Mouse (Mus musculus) T-helper 2 cell (primary cell): Measurements from ENCODE around the gene Large2.

Experiments used
- in situ Hi-C: fragments of 300-600 bp; cut with MboI, MseI; formaldehyde crosslinking; loops from one replicate; pipeline ENCODE4 v1.15.1; 2025; ENCODE audit warnings: high pct_unique_total_duplicates

Gene Large2

GRCm38 (mm10) chr2:92342418-92342817 is 32.3 kb downstream of the Large2 start:
- in situ Hi-C loops, result no loop called here

- in situ Hi-C loops, result loop anchor here (5.0 kb wide), 1 partner anchor 165 kb away; no protein-coding TSS in a partner anchor
Observed at GRCm38 (mm10) chr2:92331871-92332270, 42.8 kb downstream of the Large2 start.

GRCm38 (mm10) chr2:92331410-92331809 is 43.3 kb downstream of the Large2 start:
- in situ Hi-C loops, result loop anchor here (5.0 kb wide), 1 partner anchor 164 kb away; no protein-coding TSS in a partner anchor

GRCm38 (mm10) chr2:92330840-92331239 is 43.8 kb downstream of the Large2 start:
- in situ Hi-C loops, result loop anchor here (5.0 kb wide), 1 partner anchor 164 kb away; no protein-coding TSS in a partner anchor

GRCm38 (mm10) chr2:92328206-92328605 is 46.5 kb downstream of the Large2 start:
- in situ Hi-C loops, result no loop called here

- in situ Hi-C loops, result no loop called here
Observed at GRCm38 (mm10) chr2:92327601-92328000, 47.1 kb downstream of the Large2 start.

- in situ Hi-C loops, result no loop called here
Observed at GRCm38 (mm10) chr2:92326221-92326620, 48.4 kb downstream of the Large2 start.

GRCm38 (mm10) chr2:92325676-92326075 is 49.0 kb downstream of the Large2 start:
- in situ Hi-C loops, result no loop called here

GRCm38 (mm10) chr2:92322669-92323068 is 52.0 kb downstream of the Large2 start:
- in situ Hi-C loops, result no loop called here

GRCm38 (mm10) chr2:92317228-92317627 is 57.4 kb downstream of the Large2 start:
- in situ Hi-C loops, result no loop called here

GRCm38 (mm10) chr2:92316652-92317051 is 58.0 kb downstream of the Large2 start:
- in situ Hi-C loops, result no loop called here
